Mouse (Mus musculus): ENCODE data around the gene Trim34a.

DNA sequence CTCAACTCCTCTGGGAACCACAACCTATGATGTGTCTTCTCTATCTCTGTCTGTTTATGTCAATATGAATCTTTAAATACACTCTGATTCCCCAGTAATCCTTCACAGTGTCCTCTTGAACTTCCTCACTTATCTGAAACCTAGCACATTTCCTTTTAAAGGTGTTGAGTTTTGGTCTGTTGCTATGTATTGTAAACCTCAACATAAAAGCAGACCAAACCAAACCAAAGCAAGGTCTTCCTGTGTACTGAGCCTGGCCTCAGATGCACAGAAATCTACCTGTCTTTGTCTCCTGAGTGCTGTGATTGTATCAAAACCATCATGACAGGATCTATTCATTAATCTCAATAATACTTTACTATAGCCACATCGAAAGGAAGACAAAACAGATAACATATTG is 46.4 kb downstream of the Trim34a start:
- TF ChIP-seq POLR2A (IDR thresholded peaks at IDR 0.05; ENCODE audit: low read depth, low read length), result no peak
- TF ChIP-seq CTCF (conservative IDR thresholded peaks at IDR 0.05; ENCODE audit: insufficient read depth, insufficient read length, low read depth, low read length), result no peak

Measured in kidney, adult 2 months (tissue).